Mouse (Mus musculus) inflammation-experienced regulatory T-cells, adult 6 months (primary cell): ENCODE measurements around the gene 4833427G06Rik. TPM values are rescaled to one million over a fixed set of nuclear protein-coding genes. Genes with fewer than 3 reads are reported as not detected.

Source experiments
- ATAC-seq: one replicate; pipeline ENCODE4 v1.8.0; 2017
- polyA plus RNA-seq, 3 experiments: library from polyadenylated mRNA; unstranded; fragments of 100-300 nt; shearing (Covaris generic); gene quantifications; one replicate each; pipeline ENCODE4 v1.2.1; 2017

4833427G06Rik gene
- polyA plus RNA-seq, 3 experiments from 2014 or later, result not detected

DNA sequence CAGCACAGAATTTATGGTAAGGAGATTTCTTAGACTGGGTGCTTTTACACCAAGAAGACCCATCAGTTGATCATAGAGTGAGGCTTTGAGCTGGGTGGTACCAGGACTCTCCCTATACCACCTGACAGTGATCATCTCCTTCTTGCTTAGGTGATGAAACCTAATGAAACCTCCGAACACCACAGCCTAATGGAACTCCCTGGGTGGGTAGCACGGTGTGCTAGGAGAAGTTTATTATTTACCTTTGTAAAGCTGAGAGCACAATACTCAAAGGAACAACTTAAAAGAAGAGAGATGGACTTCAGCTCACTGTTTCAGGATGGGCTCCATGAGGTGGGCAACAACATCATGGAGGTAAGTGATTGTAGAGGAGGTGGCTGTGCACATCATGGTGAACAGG is 41.3 kb downstream of the 4833427G06Rik start, which contains the start of gene Btg4:
TSS of gene Btg4 (plus strand) at position 301 of the 400 bp plus-strand sequence.
- no peak for ATAC-seq

DNA sequence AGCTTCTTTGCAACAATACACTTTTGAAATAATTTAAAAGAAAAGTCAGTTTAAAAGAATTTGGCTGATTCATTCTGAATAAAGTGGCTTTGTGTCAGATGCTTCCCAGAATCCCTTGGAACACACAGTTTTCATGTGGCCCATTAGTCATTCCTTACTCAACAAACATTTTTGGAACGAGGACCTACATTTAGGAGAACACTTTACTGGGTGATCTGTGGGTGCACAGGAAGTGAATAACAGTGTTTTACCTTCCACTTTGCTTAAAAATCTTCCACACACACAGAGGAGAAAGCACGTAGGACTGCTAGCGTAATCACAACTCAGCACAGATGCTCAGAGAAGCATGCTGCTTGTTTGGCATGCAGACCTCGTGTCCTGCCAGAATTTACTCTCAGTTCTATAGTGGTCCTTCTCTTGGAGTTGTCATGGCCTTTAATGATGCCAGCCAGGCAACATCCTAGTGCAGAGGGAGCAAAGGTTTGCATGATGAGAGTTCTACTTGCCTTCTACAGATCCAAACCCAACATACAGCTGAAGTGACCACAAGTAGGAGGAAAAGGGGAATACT is 42.8 kb downstream of the 4833427G06Rik start:
- no peak for ATAC-seq

DNA sequence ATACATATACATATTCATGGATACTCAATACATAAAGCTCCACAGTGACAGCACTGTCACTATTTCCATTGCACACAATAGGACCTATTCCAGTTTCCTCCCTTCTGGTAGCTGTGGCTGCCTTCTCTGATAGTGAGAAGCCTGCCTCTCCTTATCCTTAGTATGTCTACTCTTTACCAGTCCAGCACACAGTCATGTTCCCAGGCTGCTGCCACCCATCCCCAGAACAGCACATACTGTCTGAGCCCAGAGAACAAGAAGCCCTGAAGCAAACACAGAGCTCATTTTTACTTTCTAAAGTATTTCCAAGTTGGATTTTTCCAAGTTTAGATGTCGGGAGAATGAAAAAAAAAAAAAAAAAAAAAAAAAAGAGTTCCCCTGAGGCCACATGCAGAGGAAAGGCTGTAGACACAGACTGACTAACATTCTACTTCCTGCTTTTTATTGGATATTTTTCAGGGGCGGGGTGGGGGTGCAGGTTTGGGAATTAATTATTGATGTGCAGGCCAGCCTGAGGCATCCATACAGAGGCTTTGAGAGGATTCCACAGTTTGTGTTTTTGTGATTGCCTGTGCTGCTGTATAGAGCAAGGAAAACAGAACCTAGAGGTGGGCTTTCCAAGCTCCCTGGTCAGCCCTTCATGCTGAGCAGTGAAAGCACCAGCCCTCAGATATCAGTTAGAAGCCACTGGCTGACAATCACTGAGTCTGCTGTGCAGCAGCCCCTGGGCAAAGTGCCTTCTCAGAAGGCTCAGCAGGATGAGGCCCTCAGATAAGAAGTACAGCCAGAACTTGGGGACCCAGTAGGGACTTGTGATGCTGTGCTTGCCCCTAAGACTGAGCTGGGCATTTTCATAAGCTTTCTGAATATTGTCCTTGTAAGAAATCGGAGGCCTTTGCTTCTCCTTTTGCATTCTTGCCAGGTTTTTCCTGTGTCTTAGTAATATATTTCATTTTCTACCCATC is 45.2 kb downstream of the 4833427G06Rik start:
- no peak for ATAC-seq

DNA sequence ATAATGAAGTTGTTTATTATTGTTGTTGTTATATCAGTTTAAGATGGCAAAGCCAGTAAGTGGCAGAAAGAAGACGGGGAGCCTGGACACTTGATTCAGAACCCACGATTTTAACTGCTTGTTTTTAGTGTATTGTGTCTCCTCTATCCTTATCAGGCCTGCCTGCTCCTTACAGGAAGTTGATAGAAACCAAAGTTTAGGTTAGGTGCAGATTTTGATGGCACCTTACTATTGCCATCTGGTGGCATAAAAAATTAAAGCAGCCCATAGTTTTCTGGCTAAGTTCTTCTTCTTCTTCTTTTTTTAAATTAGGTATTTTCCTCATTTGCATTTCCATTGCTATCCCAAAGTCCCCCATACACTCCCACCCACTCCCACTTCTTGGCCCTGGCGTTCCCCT is 49.7 kb downstream of the 4833427G06Rik start:
- ATAC-seq, result peak; percentile 65

DNA sequence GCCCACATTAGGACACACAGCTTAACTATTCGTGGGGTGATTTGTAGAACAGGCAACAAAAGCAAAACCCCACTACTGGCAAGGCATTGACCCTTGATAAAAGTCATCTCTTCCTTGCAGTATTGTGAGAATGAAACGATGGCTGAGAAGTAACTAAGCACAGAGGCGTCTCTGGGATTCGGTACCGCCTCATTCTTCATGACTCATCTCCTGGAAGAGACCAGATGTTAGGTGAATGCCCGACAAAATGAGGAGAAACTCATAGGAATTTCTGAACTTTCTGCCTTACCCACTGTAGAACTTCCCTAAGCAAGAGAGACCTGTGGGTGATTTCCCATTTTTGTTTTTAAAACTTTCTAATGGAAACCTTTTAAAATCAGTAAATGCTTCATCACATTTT is 59.7 kb downstream of the 4833427G06Rik start:
- no peak for ATAC-seq

DNA sequence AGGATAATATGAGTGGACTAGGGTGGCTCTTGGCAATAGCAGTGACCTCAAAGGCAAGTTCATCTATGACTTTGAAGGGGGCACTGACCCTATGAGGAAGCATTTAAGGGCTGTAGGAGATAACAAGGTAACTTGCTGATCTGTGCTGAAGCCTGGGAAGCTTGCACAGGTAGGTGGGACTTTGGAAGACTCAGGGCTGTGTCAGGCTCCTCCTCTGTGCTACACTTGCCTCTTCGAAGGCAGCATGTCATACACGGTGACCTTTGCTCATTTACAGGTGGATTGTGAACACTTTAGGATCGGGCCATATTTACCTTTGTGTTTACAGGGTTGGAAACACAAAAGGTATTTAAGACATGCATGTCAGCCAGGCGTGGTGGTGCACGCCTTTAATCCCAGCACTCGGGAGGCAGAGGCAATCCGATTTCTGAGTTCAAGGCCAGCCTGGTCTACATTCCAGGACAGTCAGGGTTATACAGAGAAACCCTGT is 60.3 kb downstream of the 4833427G06Rik start:
- no peak for ATAC-seq

DNA sequence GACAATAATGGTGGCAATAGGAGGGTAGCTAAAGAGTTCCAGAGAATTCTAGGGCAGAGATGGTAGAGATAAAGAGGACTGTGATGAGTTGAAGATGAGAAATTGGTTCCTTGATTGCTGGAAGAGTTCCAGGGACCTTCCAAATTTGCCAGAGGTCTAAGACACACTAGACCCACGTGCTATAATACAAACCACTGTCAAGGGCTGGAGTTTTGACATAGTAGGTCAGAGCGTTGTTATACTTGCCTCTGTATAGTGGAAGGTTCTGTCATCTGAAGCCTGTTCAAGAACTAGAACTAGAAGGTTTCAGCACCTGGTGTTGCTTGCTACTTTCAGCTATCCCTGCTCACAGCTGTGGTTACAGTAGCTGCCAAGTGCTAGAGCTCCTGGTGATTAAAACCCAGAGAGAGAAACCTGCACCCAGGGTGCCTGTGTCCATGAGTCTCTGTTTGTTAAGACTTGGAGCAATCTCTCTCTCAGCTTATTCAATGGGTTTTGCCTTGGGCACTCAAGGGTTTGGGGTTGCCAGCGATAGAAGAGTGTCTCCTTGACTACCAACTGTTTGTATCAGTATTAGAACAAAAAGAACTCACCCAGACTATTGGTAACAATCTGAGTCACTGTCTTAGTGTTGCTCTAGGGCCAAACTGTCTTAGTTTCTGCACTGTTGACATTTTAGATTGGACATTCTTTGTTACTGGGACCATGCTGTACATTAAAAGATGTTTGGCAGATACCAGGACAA is 68.9 kb downstream of the 4833427G06Rik start:
- peak; percentile 72 for ATAC-seq

DNA sequence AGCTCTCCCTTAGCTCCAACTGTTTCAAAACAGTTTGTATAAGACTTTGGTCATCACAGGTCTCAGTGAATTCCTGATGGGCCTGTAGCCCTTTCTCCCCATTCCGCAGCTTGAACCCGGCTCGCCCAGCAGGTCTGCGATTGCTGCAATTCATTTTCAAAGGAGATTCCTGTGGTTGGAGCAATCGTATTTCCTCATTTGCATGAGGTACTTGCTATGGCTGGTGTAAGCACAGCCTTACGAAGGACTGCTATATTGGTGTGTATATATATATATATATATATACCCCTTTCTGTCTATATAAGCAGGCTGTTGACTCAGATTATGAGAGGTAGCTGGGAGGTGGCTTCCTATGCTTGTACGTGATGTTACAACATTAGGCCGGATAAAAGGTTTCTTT is 69.6 kb downstream of the 4833427G06Rik start:
- ATAC-seq, result no peak

DNA sequence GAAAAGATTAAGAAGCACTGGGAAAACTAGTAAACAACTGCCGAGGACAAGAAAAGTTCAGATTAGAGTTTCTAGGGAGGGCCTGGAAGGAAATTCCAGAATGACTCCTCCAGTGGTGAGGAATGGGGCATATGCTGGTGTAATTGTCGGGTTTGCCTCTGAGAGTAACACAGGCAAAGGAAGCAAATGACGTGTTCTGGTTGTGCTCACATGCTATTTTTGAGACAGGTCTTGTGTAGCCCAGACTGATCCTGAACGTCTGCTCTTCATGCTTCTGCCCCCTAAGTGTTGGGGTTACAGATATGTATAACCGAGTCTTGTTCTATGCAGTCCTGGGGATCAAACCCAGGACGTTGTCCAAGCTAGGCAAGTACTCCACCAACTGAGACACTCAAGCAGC is 70.3 kb downstream of the 4833427G06Rik start:
- no peak for ATAC-seq

Other genes with a start within 250 kb of the 4833427G06Rik start
- 10 to 100 TPM; 14.7 to 30.3 (median 15.8) TPM for gene Sik2, start 93.0 kb downstream of the 4833427G06Rik start, polyA plus RNA-seq
- gene Btg4, start 41.2 kb downstream of the 4833427G06Rik start, polyA plus RNA-seq, result under 1 TPM in 1 of 3 experiments, not detected in 2; 0.56 TPM
- not detected for gene Layn, start 25.0 kb downstream of the 4833427G06Rik start, polyA plus RNA-seq
- gene Gm32742, start 63.4 kb upstream of the 4833427G06Rik start, polyA plus RNA-seq, result not detected
- 10 to 100 TPM in 2 of 3 experiments, 1 to 10 TPM in 1; 3.4 to 20.1 (median 11.6) TPM for gene Pou2af1, start 111.6 kb upstream of the 4833427G06Rik start, polyA plus RNA-seq
- 1 to 10 TPM in 2 of 3 experiments, not detected in 1; 1.1 to 1.7 TPM for gene Colca2, start 176.5 kb upstream of the 4833427G06Rik start, polyA plus RNA-seq
- under 1 TPM in 1 of 3 experiments, not detected in 2; 0.26 TPM for gene 1810046K07Rik, start 226.8 kb upstream of the 4833427G06Rik start, polyA plus RNA-seq